Mouse (Mus musculus): ENCODE data around the gene Shisal1. TPM values are rescaled to one million over a fixed set of nuclear protein-coding genes. Genes with fewer than 3 reads are reported as not detected.

Shisal1 gene
- total and polyA plus RNA-seq, 3 experiments, result not detected

GRCm38 (mm10) chr15:84483622-84484021 is 36.7 kb upstream of the Shisal1 start:
- Histone ChIP-seq H3K4me3 (ENCODE audit: control insufficient read depth in 1 of 2, insufficient read depth in 1 of 2, low read depth in 2 of 2, low read length in 2 of 2) (no peak overlapping the region), H3K9ac (ENCODE audit: control insufficient read depth, low read depth, low read length, poor library complexity, severe bottlenecking) (no peak overlapping the region), H3K4me1 (ENCODE audit: control insufficient read depth in 1 of 2, insufficient read depth in 2 of 2, low read length in 2 of 2) (no peaks in the 10 kb centered on the region), H3K36me3 (ENCODE audit: control insufficient read depth in 1 of 2, insufficient read depth in 2 of 2, low read length in 2 of 2) (no peaks in the 10 kb centered on the region), H3K27ac (ENCODE audit: control insufficient read depth, low read depth, low read length) (no peak overlapping the region), H3K79me2 (ENCODE audit: control insufficient read depth, insufficient read depth, low read length, poor library complexity) (no peaks in the 10 kb centered on the region), H3K27me3 (ENCODE audit: control insufficient read depth in 1 of 2, insufficient read depth in 2 of 2, low read length in 2 of 2) (no peaks in the 10 kb centered on the region), H3K9me3 (replicated peaks; ENCODE audit: insufficient read depth, low read length) (no peaks in the 10 kb centered on the region)
- no peak for DNase-seq (ENCODE audit: low read depth, low spot score)
- no peak for TF ChIP-seq POLR2A (IDR thresholded peaks at IDR 0.05; ENCODE audit: control insufficient read depth in 1 of 2, insufficient read depth in 1 of 2, low read depth in 1 of 2, low read length in 2 of 2, poor library complexity in 1 of 2)
- no peak for TF ChIP-seq ZMIZ1 (IDR thresholded peaks at IDR 0.05; ENCODE audit: low read depth, low read length)
- TF ChIP-seq MAFK (IDR thresholded peaks at IDR 0.05; ENCODE audit: borderline replicate concordance, low read depth, low read length), result no peak
- no peak for TF ChIP-seq BHLHE40 (IDR thresholded peaks at IDR 0.05; ENCODE audit: borderline replicate concordance, low read depth, low read length)
- TF ChIP-seq ZKSCAN1 (IDR thresholded peaks at IDR 0.05; ENCODE audit: low read depth, low read length), result no peak
- TF ChIP-seq SIN3A (IDR thresholded peaks at IDR 0.05; ENCODE audit: low read length), result no peak
- no peak for TF ChIP-seq JUND (IDR thresholded peaks at IDR 0.05; ENCODE audit: low read depth, low read length)
- TF ChIP-seq EP300 (IDR thresholded peaks at IDR 0.05; ENCODE audit: low read depth in 1 of 2, low read length in 2 of 2), result no peak
- TF ChIP-seq ZNF384 (IDR thresholded peaks at IDR 0.05; ENCODE audit: low read depth, low read length), result no peak
- TF ChIP-seq POLR2AphosphoS2 (IDR thresholded peaks at IDR 0.05; ENCODE audit: low read length), result no peak
- TF ChIP-seq USF1 (IDR thresholded peaks at IDR 0.05; ENCODE audit: low read depth, low read length), result no peak
- no peak for TF ChIP-seq E2F4 (IDR thresholded peaks at IDR 0.05; ENCODE audit: borderline replicate concordance, low read depth, low read length)
- TF ChIP-seq UBTF (IDR thresholded peaks at IDR 0.05; ENCODE audit: borderline replicate concordance, insufficient read depth, low read depth, low read length), result no peak
- TF ChIP-seq CHD1 (IDR thresholded peaks at IDR 0.05; ENCODE audit: low read depth, low read length), result no peak
- TF ChIP-seq RAD21 (IDR thresholded peaks at IDR 0.05; ENCODE audit: low read depth, low read length), result no peak
- no peak for TF ChIP-seq MYB (IDR thresholded peaks at IDR 0.05; ENCODE audit: low read depth, low read length)

DNA sequence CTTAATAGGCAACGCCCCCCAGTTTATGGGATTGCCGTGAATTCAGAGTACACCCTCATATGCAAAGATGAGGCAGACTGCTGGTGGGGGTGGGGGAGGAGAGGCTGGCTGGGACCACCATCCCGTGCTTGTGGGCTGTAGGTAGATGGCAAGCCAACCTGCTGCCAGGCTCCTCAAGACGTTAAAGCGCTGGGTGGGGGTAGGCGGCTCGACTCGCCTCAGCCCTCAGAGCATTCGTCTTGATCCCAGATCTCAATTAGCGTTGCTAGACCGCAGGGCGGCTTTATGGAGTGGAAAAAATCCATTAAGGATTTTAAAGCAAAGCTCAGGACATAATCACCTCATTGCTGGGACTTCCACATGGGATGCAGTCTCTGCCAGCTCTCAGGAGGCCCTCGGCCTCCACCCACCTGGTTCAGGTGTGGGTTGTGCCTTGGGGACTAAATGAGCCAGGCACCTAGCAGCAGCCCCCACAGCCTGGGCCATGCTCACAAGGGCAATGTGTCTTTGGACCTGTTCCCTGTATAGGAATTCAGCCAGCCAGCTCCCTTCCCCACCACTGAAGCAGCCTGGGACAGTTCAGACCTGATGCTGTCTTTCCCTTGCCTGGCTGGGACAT is 34.5 kb upstream of the Shisal1 start:
- TF ChIP-seq ZMIZ1 (IDR thresholded peaks at IDR 0.05; ENCODE audit: low read depth, low read length) (no peak), TBP (IDR thresholded peaks at IDR 0.05; ENCODE audit: low read depth, low read length) (no peak), MXI1 (IDR thresholded peaks at IDR 0.05; ENCODE audit: low read depth, low read length) (no peak), ZNF384 (IDR thresholded peaks at IDR 0.05; ENCODE audit: low read depth, low read length) (no peak), POLR2A (IDR thresholded peaks at IDR 0.05; ENCODE audit: control insufficient read depth in 1 of 2, insufficient read depth in 1 of 2, low read depth in 1 of 2, low read length in 2 of 2, poor library complexity in 1 of 2) (no peak), GATA1 (IDR thresholded peaks at IDR 0.05; ENCODE audit: low read depth, low read length) (no peak), MEF2A (IDR thresholded peaks at IDR 0.05; ENCODE audit: extremely low read depth, insufficient replicate concordance, low read depth, low read length, poor library complexity, severe bottlenecking) (no peak), SMC3 (IDR thresholded peaks at IDR 0.05; ENCODE audit: low read depth, low read length) (no peak), CHD2 (IDR thresholded peaks at IDR 0.05; ENCODE audit: low read length) (no peak), CTCF (IDR thresholded peaks at IDR 0.05 in 2 of 3, conservative IDR thresholded peaks at IDR 0.05 in 1 of 3; ENCODE audit: control insufficient read depth in 1 of 3, insufficient read depth in 1 of 3, low read depth in 2 of 3, low read length in 3 of 3, poor library complexity in 1 of 3, severe bottlenecking in 1 of 3) (no peak), CHD1 (IDR thresholded peaks at IDR 0.05; ENCODE audit: low read depth, low read length) (no peak)
- Histone ChIP-seq H3K9ac (ENCODE audit: control insufficient read depth, low read depth, low read length, poor library complexity, severe bottlenecking) (no peak overlapping the region), H3K9me3 (replicated peaks; ENCODE audit: insufficient read depth, low read length) (no peaks in the 10 kb centered on the region), H3K79me2 (ENCODE audit: control insufficient read depth, insufficient read depth, low read length, poor library complexity) (no peaks in the 10 kb centered on the region), H3K36me3 (ENCODE audit: control insufficient read depth in 1 of 2, insufficient read depth in 2 of 2, low read length in 2 of 2) (no peaks in the 10 kb centered on the region), H3K27ac (ENCODE audit: control insufficient read depth, low read depth, low read length) (no peak overlapping the region), H3K4me1 (ENCODE audit: control insufficient read depth in 1 of 2, insufficient read depth in 2 of 2, low read length in 2 of 2) (no peaks in the 10 kb centered on the region), H3K27me3 (ENCODE audit: control insufficient read depth in 1 of 2, insufficient read depth in 2 of 2, low read length in 2 of 2) (no peaks in the 10 kb centered on the region), H3K4me3 (ENCODE audit: control insufficient read depth in 1 of 2, insufficient read depth in 1 of 2, low read depth in 2 of 2, low read length in 2 of 2) (no peak overlapping the region)
- DNase-seq (ENCODE audit: low read depth, low spot score), result no peak
